Comparison of ENCODE assay signal across 25 mouse cellular contexts in the genomic region with DNA sequence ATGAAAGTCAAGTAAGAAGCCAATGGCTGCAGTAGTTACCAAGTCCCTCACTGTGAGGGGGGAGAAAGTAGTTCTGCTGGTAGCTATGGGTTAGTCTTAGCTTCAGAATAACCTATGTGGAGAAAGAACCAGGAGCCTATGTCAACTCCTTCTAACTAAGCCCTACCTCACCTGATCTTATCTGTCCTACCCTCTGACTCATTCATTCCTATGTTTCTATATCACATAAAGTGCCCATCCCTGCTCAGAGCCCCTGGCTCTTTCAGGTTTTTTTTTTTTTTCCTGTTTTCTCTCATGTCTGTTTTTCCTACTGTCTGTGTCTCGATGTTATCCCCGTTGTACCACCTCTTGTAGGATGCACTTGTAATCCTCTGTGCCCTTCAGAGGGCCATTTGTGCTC.
"Had no signal": no experiment of that assay in that cellular context is flagged by ENCODE, and none has a peak within 500 bp of the region (broad histone marks: within the 10 kb centered on the region; RNA-seq: fewer than 3 reads in every experiment).

No protein-coding gene starts in this region.

- H3K36me3 ChIP-seq: heart, embryonic 13.5 days; heart, embryonic 15.5 days; hindbrain, embryonic 13.5 days; hindbrain, embryonic 15.5 days; intestine, embryonic 15.5 days; limb, embryonic 10.5 days; limb, embryonic 12.5 days; liver, embryonic 13.5 days had no signal

- H3K4me3 ChIP-seq: heart, adult 2 months; heart, embryonic 13.5 days; heart, embryonic 15.5 days; hindbrain, embryonic 13.5 days; hindbrain, embryonic 15.5 days; intestine, embryonic 15.5 days; layer of hippocampus, adult 2 months; limb, embryonic 10.5 days; limb, embryonic 12.5 days; liver, embryonic 13.5 days had no signal

- H3K4me2 ChIP-seq: heart, embryonic 11.5 days; heart, embryonic 13.5 days; heart, embryonic 15.5 days; hindbrain, embryonic 13.5 days; hindbrain, embryonic 15.5 days; intestine, embryonic 15.5 days; limb, embryonic 12.5 days; liver, embryonic 11.5 days; liver, embryonic 13.5 days had no signal

- H3K9ac ChIP-seq: heart, embryonic 13.5 days; heart, embryonic 15.5 days; hindbrain, embryonic 13.5 days; hindbrain, embryonic 15.5 days; intestine, embryonic 15.5 days; limb, embryonic 12.5 days; liver, embryonic 13.5 days had no signal

- DNase-seq: gastrocnemius, postnatal 14 days; gastrocnemius, postnatal 36 days; heart, adult 11 months; heart, adult 2 months; heart, postnatal 14 days; heart, postnatal 36 days; kidney, adult 18-20 months; kidney, adult 8-10 months; kidney, postnatal 10 days; kidney, postnatal 25 days; kidney, postnatal 4 days; liver; liver, embryonic 13.5 days had no signal

- H3K27ac ChIP-seq: heart, adult 2 months; heart, embryonic 13.5 days; heart, embryonic 15.5 days; hindbrain, embryonic 13.5 days; hindbrain, embryonic 15.5 days; hindbrain, postnatal 0 days; intestine, embryonic 15.5 days; layer of hippocampus, adult 2 months; limb, embryonic 10.5 days; limb, embryonic 12.5 days; liver, embryonic 13.5 days had no signal

- ATAC-seq: hindbrain, postnatal 0 days; intestine, embryonic 15.5 days; intestine, postnatal 0 days had no signal

- H3K9me3 ChIP-seq: heart, embryonic 13.5 days; heart, embryonic 15.5 days; hindbrain, embryonic 13.5 days; hindbrain, embryonic 15.5 days; intestine, embryonic 15.5 days; limb, embryonic 10.5 days; limb, embryonic 12.5 days; liver, embryonic 13.5 days had no signal

- H3K4me1 ChIP-seq: heart, embryonic 15.5 days; hindbrain, embryonic 13.5 days; hindbrain, embryonic 15.5 days; intestine, embryonic 15.5 days; limb, embryonic 10.5 days; limb, embryonic 12.5 days; liver, embryonic 13.5 days had no signal

- H3K27me3 ChIP-seq: heart, embryonic 13.5 days; heart, embryonic 15.5 days; hindbrain, embryonic 13.5 days; hindbrain, embryonic 15.5 days; intestine, embryonic 15.5 days; limb, embryonic 12.5 days; liver, embryonic 13.5 days had no signal
